Mouse (Mus musculus) CD8-positive naive resting alpha-beta T cell, adult 2 months (primary cell): ENCODE data around the gene Kcnc3.
A peak's percentile ranks its signal among the peaks of the same experiment; 100 is the strongest.

Source experiments
- DNase-seq, 2 experiments: peaks; one replicate each; pipeline ENCODE4 v3.0.0; 2022; ENCODE audit warnings: low read depth in 2 of 2, low spot score in 2 of 2

Kcnc3 gene

DNA sequence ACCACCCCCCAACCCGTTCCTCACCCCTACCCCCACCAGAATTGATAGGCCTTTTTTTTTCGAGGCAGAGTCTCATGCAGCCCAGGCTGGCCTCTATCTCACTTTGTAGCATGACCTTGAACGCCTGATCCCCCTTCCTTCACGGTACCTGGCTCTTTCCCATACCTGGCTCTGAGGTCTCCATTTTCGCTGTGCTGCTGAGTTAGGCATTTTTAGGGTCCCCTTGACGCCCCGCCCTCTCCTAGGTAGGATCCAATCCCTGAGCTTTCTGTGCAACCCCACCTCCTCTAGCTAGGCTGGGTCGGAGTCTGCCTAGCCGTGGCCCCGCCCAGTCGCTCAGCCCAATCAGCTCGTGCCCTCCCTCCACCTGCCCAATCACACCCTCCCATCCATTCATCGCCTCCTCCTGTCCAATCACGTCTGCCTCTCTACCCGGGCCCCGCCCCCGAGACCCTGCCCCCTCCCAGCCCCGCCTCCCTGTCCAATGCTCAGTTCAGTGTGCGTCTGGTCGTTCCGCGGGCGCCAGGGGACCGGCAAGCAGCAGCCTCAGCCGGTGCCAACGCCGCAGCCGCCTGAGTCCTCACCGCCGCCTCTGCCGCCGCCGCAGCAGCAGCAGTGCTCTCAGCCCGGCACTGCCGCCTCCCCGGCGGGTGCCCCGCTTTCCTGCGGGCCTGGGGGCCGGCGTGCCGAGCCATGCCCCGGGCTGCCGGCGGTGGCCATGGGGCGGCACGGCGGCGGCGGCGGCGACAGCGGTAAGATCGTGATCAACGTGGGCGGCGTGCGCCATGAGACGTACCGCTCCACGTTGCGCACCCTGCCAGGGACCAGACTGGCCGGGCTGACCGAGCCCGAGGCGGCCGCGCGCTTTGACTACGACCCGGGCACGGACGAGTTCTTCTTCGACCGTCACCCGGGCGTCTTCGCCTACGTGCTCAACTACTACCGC lies at the start of gene Kcnc3:
TSS of gene Kcnc3 (plus strand) at position 263 of the 946 bp plus-strand sequence.
- peak; percentile 7 to 12 for DNase-seq

DNA sequence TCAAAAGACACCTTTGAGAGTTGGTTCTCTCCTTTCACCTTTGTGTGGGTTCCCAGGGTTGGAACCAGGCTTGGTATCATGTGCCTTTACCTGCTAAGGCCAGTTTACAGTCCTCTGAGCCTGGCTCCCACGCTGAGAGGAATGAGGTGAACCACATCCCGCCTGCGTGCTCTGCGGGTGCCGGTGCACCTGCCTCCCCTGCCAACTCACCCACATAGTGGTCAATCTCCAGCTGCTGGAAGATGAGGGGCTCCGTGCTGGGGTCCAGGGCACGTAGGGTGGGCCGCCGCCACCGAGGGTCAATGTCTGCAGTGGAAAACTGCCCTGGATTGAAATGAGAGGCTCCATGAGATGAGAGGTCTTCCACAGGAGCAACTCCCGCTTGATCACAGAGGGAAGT lies 47.9 kb upstream of the Kcnc3 start:
- no peak for DNase-seq

DNA sequence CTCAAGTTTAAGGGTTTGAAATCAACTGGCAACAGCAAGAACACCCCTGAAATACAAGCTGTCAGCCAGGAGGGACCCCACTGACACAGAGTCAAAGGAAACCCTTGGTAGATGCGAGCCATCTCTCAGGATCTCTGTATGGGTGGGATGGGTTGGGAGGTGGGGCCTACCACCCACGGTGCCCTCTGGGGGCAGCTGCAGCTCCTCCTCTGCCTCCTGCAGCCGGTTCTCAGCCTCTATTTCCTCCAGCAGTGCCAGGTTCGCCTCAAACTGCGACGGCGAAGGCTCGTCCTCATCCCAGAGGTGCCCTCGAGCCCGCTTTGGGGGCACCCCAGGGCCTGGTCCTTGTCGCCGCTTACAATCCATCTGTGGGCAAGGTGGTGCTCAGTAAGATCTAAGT lies 47.4 kb upstream of the Kcnc3 start:
- no peak for DNase-seq

DNA sequence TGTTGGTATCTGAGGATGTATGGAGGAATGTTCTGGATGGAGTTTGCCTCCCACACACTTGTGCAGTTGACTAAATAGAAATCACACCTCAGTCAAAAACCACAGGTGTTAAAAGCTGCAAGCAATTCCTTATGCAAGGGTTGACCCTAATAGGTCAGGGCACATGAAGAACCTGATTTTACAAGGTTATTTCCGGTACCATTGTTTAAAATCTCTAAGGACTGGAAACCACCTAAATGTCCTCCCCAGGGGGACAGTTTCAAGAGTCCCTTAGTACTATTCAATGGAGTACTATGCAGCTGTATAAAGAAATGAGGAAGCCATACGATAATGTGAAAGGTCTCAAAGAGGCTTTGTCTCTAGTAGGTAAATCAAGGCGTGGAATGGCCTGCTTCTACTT lies 44.2 kb upstream of the Kcnc3 start:
- no peak for DNase-seq

DNA sequence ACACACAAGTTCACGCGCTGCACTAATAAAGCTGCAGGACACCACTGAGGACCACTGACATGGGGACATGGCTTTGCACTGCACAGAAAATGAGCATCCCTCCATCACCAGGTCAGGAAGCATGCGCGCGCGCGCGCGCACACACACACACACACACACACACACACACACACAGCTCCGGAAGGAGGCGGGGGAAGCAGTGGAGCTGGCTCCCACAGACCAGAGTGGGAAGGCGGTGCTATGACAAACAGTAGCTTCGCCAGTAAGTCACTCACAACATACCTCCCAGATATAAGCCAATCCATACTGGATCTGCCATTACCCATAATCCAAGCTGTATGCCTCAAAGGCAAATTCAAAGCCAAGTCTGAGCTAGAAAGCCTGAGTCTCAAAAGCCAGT lies 43.4 kb upstream of the Kcnc3 start:
- no peak for DNase-seq

DNA sequence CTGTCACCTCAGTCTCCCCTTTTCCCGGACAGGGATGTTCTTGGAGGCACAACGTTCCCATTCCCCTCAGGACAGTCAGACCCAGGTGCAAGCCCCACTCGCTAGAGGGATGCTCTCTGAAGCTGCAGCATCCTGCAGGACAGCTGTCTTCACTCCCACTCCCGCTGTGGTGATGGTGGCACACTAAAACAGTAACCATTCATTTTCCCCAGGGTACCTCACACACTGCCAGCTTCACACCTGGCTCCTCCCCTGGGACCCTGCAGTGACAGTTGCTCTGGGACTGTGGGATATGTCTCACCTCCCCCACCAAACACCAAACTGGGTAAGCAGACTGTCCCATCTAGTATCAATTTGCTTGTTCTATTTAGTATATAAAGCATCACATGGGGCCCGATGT lies 42.7 kb upstream of the Kcnc3 start:
- no peak for DNase-seq

DNA sequence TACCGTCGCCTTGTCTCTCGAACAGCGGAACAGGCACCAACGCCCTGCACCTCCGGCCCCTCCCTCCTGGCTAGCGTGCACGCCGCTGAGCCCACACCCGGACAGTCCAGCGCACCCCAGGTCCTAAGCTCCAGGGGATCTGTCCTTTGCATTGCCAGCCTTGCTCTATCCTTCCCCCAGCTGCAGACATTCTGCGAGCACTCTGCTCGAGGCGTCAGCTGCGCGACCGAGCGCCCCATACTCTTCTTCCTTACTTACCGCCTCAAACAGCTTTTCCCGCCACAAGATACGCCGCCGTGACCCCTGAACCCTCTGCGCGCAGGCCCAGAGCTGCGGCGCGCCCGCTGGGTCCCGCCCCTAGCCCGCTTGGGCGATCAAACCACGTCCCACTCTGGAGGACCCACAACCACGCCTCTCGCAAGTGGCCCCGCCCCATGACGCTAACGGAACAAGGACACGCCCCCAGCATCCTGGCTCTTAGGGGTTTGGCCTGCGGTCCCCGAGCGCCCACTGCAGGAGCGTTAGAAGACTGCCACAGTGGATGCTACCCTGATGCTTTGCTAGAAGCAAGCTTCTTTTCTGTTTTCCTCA lies 41.9 kb upstream of the Kcnc3 start, which contains the start of gene Pold1:
TSS of gene Pold1 (minus strand) at position 353 of the 591 bp plus-strand sequence.
- DNase-seq = peak; percentile 100

DNA sequence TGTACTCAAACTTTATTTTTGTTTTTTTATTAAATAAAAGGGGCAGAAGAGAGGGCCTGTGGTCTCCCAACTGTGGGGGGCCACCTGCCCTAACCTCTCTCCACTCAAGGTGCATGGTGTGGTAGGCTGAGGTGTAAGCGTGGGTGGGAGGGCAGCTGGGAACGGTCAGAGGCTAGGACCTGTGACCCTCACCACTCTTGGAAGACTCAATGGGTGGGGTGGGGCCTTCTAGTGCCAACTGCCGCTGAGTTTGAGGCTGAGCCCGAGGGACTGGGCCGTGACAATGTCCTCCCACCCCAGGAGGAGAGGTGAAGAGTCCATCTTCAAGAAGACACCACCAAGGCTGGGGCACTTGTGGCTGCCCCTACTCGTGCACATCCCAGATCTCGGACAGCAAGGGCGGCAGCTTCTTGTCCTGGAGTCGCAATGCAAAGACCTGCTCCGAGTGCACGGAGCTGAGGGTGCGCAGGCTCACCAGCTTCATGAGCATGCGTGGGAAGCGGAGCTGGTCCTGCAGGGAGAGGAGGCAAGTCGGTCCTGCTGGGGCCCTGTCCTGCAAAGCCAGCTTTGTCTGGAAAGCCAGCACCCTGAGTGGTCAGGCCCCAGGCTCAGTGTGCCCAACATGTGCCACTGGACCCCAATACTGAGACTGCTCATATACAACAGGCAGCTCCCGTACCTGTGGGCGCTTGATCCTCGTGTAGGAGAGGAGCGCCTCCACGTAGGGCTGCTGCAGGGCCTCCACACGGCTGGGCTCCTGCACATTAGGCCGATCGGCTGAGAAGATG lies 40.6 kb upstream of the Kcnc3 start:
- no peak for DNase-seq

DNA sequence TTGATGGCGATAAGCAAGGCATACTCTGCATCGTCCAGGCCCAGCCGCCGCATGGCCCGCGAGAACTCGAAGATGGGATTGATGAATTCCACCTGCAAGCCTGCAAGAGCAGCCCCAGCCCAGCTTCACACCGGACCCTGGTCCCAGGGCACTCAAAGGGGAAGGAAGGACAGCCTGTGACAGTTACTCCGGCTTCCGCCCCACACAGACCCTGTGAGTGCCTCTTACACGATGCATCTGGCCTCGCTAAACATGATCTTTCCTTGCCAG lies 40.1 kb upstream of the Kcnc3 start:
- no peak for DNase-seq

DNA sequence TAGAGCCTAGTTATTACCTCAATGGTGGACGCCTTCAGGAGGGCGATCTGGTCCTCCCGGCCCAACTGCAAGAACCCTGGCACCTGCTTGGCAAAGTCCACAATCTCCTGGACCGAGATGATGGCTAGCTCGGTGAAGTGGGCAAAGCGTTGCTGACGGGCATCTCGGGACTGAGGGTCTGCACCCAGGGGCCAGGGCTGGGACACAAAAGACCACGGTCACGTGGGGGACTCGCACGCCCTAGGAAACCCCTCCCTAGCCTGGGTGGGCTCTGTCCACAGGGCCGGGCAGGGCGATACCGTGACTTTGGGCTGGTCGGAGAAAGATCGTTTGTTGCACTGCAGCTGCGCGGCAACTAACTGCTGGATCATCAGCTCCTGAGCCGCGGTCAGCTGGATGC lies 39.2 kb upstream of the Kcnc3 start:
- DNase-seq = no peak

DNA sequence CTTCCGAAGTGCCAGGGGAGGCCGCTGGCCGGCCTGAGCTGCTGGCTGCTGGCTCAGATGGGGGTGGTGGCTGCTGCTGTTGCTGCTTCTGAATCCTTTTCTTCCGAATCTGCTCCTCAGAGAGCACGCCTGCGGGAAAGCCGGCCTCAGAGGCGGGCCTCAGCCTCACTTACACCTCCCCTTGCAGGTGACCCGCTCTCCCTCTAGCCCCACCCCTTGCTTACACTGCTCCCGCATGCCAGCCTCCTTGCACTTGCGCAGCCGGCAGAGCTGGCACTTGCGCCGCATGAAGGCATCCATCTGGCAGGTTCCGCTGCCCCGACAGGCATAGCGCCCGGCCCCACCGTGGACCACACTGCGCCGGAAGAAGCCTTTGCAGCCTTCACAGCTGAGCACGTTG lies 38.7 kb upstream of the Kcnc3 start:
- DNase-seq = no peak

DNA sequence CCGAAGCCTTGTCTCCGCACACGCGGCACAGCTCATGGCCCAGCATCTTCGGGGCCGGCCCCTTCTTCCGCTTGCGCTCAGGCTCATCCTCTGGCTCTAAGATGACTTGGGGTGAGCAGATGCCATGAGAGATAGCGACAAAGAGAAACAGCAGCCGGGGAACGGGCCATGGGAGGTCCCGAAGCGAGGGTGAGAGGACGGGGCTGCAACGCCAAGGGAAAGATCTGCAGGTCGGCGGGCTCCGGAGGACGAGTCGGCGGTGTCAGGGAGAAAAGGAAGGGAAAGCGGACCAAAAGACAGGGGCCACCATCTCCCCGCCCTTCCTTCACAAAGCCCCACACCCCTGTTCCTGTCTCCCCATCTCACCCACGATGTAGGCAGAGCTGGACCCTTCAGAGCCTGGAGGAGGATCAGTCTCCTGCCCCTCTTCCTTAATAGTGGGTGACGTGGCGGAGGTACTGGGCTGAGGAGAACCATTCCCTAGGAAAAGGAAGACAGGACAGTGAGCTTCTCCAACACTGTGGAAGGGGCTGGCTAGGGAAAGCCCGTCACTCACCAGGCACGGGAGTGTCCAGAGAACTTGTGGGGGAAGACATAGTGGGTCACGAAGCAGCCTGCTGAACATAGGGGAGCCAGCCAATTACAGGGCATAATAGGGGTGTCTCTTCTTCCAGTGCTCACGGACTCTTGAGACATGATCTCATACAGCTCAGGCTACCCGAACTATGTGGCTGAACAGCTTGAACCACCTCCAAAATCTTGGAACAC lies 38.1 kb upstream of the Kcnc3 start:
- no peak for DNase-seq

DNA sequence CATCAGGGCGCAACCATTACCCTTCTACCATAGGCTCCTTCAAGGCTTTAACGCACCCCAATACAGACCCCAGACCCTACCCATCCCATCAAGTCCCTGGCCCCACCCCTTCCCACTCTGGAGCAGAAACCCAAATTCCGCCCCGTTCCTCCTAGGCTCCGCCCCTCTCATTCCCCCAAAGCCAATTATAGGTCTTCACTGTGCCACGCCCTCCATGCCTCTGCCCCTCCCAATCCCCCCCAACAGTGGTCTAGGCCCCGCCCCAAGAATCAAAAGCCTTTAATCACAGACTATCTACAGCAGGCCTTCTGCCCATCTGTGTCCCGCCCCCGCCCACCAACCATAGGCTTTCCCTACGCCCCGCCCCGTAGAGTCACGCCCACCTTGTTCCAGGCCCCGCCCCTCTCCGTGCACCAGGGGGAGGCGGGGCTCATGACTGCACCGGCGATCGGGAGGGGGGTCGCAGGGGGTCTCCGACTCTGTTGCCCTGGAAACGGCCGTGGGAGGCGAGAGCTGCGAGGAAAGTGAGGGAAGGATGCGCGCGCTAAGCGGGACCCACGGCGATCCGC lies 37.2 kb upstream of the Kcnc3 start:
- peak; percentile 54 to 74 for DNase-seq

DNA sequence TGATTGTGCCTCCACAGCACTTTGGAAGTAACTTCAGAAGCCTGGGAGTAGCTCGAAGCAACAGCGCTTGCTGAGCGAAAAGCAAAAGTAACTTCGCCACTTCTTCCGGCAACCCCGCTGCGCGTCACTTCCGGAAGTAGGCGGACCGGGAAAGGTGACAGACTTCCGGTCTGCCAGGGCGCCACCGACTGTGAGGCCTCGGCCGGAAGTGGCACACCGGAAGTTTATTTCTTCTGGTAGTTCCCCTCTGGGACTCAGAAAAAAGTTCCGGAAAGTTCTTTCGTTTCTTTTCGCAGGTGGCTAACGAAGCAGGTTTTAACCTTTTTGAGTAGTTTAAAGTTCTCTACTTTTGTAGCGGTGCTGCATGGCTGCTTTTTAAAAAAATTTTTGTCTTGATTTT lies 36.6 kb upstream of the Kcnc3 start, which contains the start of gene Nr1h2:
TSS of gene Nr1h2 (minus strand) at position 126 of the 400 bp plus-strand sequence.
- DNase-seq = peak; percentile 95 to 96

DNA sequence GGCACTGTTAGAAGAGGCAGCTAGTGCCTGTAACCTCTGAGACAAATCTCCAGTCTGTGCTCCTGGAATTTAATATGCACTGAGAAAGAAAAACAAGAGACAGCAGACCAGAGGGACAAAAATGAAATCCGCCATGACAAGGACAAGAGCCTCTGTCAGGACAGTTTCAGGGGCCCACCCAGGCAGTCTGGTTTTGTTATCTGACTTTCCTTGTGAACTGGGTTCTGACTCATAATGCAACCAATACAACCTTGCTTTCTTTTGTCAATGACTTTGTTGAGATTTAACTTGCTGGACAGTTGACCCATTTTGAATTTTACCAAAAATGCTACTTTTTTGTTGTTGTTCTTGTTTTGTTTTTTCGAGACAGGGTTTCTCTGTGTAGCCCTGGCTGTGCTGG lies 32.8 kb upstream of the Kcnc3 start:
- no peak for DNase-seq

DNA sequence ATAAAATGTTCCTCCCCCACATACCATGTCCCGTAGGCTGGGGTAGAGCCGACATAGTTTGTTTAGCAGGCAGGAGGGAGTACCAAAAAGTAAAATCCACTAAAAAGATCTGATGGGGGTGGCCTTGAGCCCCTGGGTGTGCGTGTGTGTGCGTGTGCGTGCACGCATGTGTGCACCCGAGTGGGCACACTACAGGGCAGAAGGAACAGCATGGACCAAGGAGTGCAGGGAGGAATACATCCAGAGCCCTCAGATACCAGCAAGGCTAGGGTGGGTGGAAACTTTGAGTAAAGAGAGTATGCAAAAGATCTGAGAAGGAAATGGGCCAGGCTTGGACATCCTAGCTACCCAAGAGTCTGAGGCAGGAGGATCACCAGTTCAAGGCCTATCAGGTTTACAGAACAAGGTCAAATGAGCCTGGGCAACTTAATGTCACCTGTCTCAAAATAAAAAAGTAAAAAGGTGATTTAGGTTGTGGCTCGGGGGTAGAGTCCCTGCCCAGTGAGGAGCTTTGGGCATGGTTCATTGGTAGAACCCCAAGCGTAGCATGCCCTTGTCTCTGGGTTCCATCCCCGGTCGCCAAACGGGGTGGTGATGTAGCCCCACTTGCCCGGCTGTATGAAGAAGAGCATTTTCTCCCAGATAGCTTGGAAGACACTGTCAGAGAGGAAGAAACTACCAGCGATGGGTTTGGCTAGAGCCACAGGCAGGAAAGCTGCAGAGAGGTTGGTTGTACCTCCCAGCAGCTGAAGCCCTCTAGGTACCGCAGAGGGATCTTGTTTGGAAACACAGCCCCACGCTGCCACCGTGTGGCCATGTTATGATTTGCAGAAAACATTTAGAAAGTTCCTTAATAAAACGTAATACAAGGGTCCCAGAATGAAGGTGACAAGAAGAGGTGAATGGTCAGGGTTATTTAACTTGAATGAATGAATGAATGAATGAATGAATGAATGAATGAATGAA lies 29.7 kb upstream of the Kcnc3 start:
- peak; percentile 66 to 85 for DNase-seq

DNA sequence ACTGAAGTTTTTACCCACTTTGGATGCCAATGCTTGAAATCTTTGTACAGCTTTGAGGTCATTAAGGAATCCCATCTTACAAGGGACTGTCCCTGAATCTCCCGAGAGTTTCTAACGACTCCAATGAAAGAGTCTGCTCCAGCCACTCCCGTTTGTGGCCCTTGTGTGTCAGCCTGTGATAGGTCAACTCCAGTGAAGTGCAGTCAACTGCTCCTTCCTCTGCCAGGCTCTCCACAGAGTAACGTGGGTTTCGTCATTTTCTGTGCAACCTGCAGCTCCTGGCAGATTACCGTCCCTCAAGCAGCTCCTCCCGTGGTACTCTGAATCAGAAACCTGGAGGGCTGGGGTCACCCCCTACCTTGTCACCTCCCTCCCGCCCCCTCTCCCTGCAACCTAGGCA lies 27.2 kb upstream of the Kcnc3 start:
- DNase-seq = no peak

DNA sequence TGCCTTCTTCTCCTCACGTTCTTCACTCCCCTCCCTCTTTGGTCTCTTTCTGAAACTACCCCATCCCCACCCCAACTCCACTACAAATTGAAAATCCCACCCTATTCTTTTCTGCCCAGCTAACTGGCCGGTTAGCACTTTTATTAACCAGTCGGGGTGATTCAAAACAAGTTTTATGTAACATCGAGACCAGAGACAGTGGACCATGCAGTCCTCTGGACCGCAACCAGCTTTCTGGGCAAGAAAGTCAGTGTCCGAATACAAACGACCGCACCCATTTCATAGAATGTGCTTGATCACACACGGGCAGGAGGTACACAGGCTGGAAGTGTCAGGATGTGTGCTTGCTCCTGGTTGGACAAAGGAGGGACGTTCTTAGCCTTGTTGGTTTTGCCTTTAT lies 26.0 kb upstream of the Kcnc3 start:
- no peak for DNase-seq

DNA sequence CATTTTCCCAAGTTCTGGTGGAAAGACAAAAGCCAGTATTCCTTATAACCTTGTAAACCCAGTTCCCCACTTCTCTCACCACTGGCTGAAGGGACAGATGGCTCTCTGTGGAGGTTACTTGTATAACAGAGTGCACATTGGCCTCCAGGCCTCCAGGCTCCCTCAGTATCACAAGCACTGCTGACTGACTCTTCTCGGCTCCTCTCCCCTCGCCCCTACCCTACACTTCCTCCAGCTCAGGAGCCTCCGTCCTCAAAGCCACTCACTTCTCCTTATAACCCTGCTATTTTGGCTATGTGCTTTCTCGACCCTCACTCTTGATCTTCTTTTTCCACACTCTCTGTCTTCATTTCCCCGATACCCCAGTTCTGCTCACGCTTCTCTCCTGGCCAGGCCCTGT lies 25.1 kb upstream of the Kcnc3 start:
- DNase-seq = no peak

DNA sequence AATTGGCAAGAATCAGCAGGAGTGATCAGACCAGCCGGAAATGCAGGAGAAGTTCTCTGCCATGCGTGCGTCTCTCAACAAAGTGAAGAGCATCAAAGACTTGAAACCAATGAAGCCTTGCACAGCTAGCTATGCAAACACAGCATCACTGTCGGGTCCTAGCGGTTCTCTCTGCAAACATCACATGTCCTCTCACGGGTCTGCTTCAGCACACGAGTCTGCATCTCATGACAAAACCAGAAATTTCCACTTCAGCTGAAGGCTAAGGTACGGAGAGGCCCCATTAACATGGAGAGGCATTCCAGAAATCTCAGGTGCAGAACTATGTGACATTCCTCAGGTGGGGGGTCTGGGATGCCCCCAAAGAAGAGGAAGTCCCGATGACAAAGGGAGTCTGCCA lies 21.7 kb upstream of the Kcnc3 start:
- DNase-seq = no peak
